Mouse (Mus musculus) liver, adult 10 weeks (tissue): ENCODE measurements around the gene Gm6121. TPM values are rescaled to one million over a fixed set of nuclear protein-coding genes. Genes with fewer than 3 reads are reported as not detected.

Experiments
- polyA plus RNA-seq: library from polyadenylated mRNA; stranded (reverse); fragments of 350-450 nt; fragmentation: Illumina TruSeq; extraction: RNeasy Lipid Tissue Mini Kit (QIAGEN cat#74804); gene quantifications from one replicate; pipeline ENCODE4 v1.2.3, GENCODE M21; 2014; ENCODE audit warnings: low read depth, low replicate concordance

The Gm6121 gene
- not detected for polyA plus RNA-seq

GRCm38 (mm10) chrX:26935597-26935996, at the start of gene Gm6121:
Gm6121 (minus strand) TSS chrX:26935697.

Other genes starting within 250 kb of the Gm6121 start
- gene Gm14525, start 233.1 kb downstream of the Gm6121 start, polyA plus RNA-seq = not detected